Mouse (Mus musculus): ENCODE measurements around the gene Sox6. TPM values are rescaled to one million over a fixed set of nuclear protein-coding genes. Genes with fewer than 3 reads are reported as not detected.

The Sox6 gene
- polyA plus RNA-seq, 1 experiment from 2014 or later = 3.5 TPM

- TF ChIP-seq CTCF (IDR thresholded peaks at IDR 0.05) = no peak
- CTCF ChIA-PET = interaction anchor here (1.0 kb wide), 1 partner anchor 34 kb away, joined by 3 read pairs; no protein-coding TSS in a partner anchor
- H3K27me3 ChIP-seq = no peaks in the 10 kb centered on the region
- no peak for DNase-seq (ENCODE audit: low read depth, low spot score)
- in situ Hi-C loops (cut with MboI; ENCODE audit: low pct_unique_long_range_greater_than_20kb) = no loop called here
- POLR2A ChIA-PET = no interaction called here
- no peak for ATAC-seq
These were observed 249.3 kb downstream of the Sox6 start for GRCm38 (mm10) chr7:115789116-115789823.

- H3K27me3 ChIP-seq = no peaks in the 10 kb centered on the region
- ChIA-PET CTCF (interaction anchor here (0.9 kb wide), 1 partner anchor 29 kb away, joined by 3 read pairs; no protein-coding TSS in a partner anchor), POLR2A (no interaction called here)
- no peak for TF ChIP-seq CTCF (IDR thresholded peaks at IDR 0.05)
- DNase-seq (ENCODE audit: low read depth, low spot score) (no peak), ATAC-seq (no peak)
- in situ Hi-C loops (cut with MboI; ENCODE audit: low pct_unique_long_range_greater_than_20kb) = no loop called here
These were observed 254.3 kb downstream of the Sox6 start for GRCm38 (mm10) chr7:115783982-115784917.

- ATAC-seq = no peak
- POLR2A ChIA-PET = interaction anchor here (0.8 kb wide), 1 partner anchor 21 kb away, joined by 3 read pairs; no protein-coding TSS in a partner anchor
- no peak for TF ChIP-seq CTCF (IDR thresholded peaks at IDR 0.05)
These were observed 258.4 kb downstream of the Sox6 start for GRCm38 (mm10) chr7:115780148-115780547.

GRCm38 (mm10) chr7:115779544-115779943 is 259.1 kb downstream of the Sox6 start:
- in situ Hi-C loops (cut with MboI; ENCODE audit: low pct_unique_long_range_greater_than_20kb) = no loop called here
- no peak for ATAC-seq
- CTCF ChIA-PET = no interaction called here
- POLR2A ChIA-PET = interaction anchor here (0.8 kb wide), 1 partner anchor 20 kb away, joined by 3 read pairs; no protein-coding TSS in a partner anchor
- TF ChIP-seq CTCF (IDR thresholded peaks at IDR 0.05) = no peak
- no peaks in the 10 kb centered on the region for H3K27me3 ChIP-seq
- no peak for DNase-seq (ENCODE audit: low read depth, low spot score)

More at GRCm38 (mm10) chr7:115780148-115780547, 258.4 kb downstream of the Sox6 start:
- in situ Hi-C loops (cut with MboI; ENCODE audit: low pct_unique_long_range_greater_than_20kb) = no loop called here
- CTCF ChIA-PET = no interaction called here
- H3K27me3 ChIP-seq = no peaks in the 10 kb centered on the region
- no peak for DNase-seq (ENCODE audit: low read depth, low spot score)

- in situ Hi-C loops (cut with MboI; ENCODE audit: low pct_unique_long_range_greater_than_20kb) = no loop called here
- CTCF ChIA-PET = interaction anchor here (2.2 kb wide), 1 partner anchor 12 kb away, joined by 8 read pairs; no protein-coding TSS in a partner anchor
- H3K27me3 ChIP-seq = no peaks in the 10 kb centered on the region
- ATAC-seq (no peak), DNase-seq (ENCODE audit: low read depth, low spot score) (no peak)
- TF ChIP-seq CTCF (IDR thresholded peaks at IDR 0.05) = no peak
- POLR2A ChIA-PET = no interaction called here
These were observed 261.9 kb downstream of the Sox6 start for GRCm38 (mm10) chr7:115776736-115777135.

- DNase-seq (ENCODE audit: low read depth, low spot score) (no peak), ATAC-seq (no peak)
- ChIA-PET POLR2A (no interaction called here), CTCF (interaction anchor here (2.2 kb wide), 1 partner anchor 12 kb away, joined by 8 read pairs; no protein-coding TSS in a partner anchor)
- in situ Hi-C loops (cut with MboI; ENCODE audit: low pct_unique_long_range_greater_than_20kb) = no loop called here
- no peaks in the 10 kb centered on the region for H3K27me3 ChIP-seq
- TF ChIP-seq CTCF (IDR thresholded peaks at IDR 0.05) = no peak
These were observed 262.3 kb downstream of the Sox6 start for GRCm38 (mm10) chr7:115776324-115776723.

- ChIA-PET CTCF (interaction anchor here (1.1 to 1.3 kb wide), 2 partner anchors 12 to 17 kb away, joined by 3 to 4 read pairs; no protein-coding TSS in a partner anchor), POLR2A (no interaction called here)
- ATAC-seq = no peak
- no peaks in the 10 kb centered on the region for H3K27me3 ChIP-seq
- TF ChIP-seq CTCF (IDR thresholded peaks at IDR 0.05) = no peak
- no peak for DNase-seq (ENCODE audit: low read depth, low spot score)
- in situ Hi-C loops (cut with MboI; ENCODE audit: low pct_unique_long_range_greater_than_20kb) = no loop called here
These were observed 272.3 kb downstream of the Sox6 start for GRCm38 (mm10) chr7:115766316-115766715.

- CTCF ChIA-PET = interaction anchor here (2.5 kb wide), 1 partner anchor 14 kb away, joined by 8 read pairs; no protein-coding TSS in a partner anchor
- ATAC-seq (no peak), DNase-seq (ENCODE audit: low read depth, low spot score) (no peak)
- TF ChIP-seq CTCF (IDR thresholded peaks at IDR 0.05) = no peak
- no peaks in the 10 kb centered on the region for H3K27me3 ChIP-seq
- in situ Hi-C loops (cut with MboI; ENCODE audit: low pct_unique_long_range_greater_than_20kb) = no loop called here
- POLR2A ChIA-PET = no interaction called here
These were observed 274.7 kb downstream of the Sox6 start for GRCm38 (mm10) chr7:115763851-115764250.

GRCm38 (mm10) chr7:115758172-115758571 is 280.4 kb downstream of the Sox6 start:
- ChIA-PET CTCF (no interaction called here), POLR2A (no interaction called here)
- no peaks in the 10 kb centered on the region for H3K27me3 ChIP-seq
- ATAC-seq = no peak
- DNase-seq (ENCODE audit: low read depth, low spot score) = no peak
- TF ChIP-seq CTCF (IDR thresholded peaks at IDR 0.05) = no peak
- in situ Hi-C loops (cut with MboI; ENCODE audit: low pct_unique_long_range_greater_than_20kb) = no loop called here

GRCm38 (mm10) chr7:115755272-115755671 is 283.3 kb downstream of the Sox6 start:
- CTCF ChIA-PET = interaction anchor here (1.0 kb wide), 1 partner anchor 29 kb away, joined by 3 read pairs; no protein-coding TSS in a partner anchor
- in situ Hi-C loops (cut with MboI; ENCODE audit: low pct_unique_long_range_greater_than_20kb) = no loop called here

More at GRCm38 (mm10) chr7:115755272-115755671, 283.3 kb downstream of the Sox6 start:
- POLR2A ChIA-PET = no interaction called here
- DNase-seq (ENCODE audit: low read depth, low spot score) (no peak), ATAC-seq (no peak)
- no peaks in the 10 kb centered on the region for H3K27me3 ChIP-seq
- TF ChIP-seq CTCF (IDR thresholded peaks at IDR 0.05) = no peak

All from Patski (cell line).